Mouse (Mus musculus): ENCODE results near the gene Il27.

- TF ChIP-seq CTCF (IDR thresholded peaks at IDR 0.05): no peak
- no peak for TF ChIP-seq EP300 (IDR thresholded peaks at IDR 0.05)
Measured at GRCm38 (mm10) chr7:126582759-126583158, 12.0 kb downstream of the Il27 start.

All from lung, postnatal 0 days (tissue).